Mouse (Mus musculus): ENCODE results near the gene N4bp1. TPM values are rescaled to one million over a fixed set of nuclear protein-coding genes. Genes with fewer than 3 reads are reported as not detected.

Gene N4bp1
- 15.5 and 23.0 TPM in 2 replicates for polyA plus RNA-seq (2012; ENCODE audit: low replicate concordance)

GRCm38 (mm10) chr8:86884489-86885463, at the start of gene N4bp1:
TSS of gene N4bp1 (minus strand) at chr8:86885258.

Other genes starting within 250 kb of the N4bp1 start
- 0.85 and 1.3 TPM in 2 replicates for gene Gm10638, start 139.6 kb downstream of the N4bp1 start, polyA plus RNA-seq (2012; ENCODE audit: low replicate concordance)
- 7.9 and 10.2 TPM in 2 replicates for gene Siah1a, start 139.3 kb downstream of the N4bp1 start, polyA plus RNA-seq (2012; ENCODE audit: low replicate concordance)

Data from hematopoietic multipotent progenitor cell, adult 10-12 weeks (in vitro differentiated cells).